Mouse (Mus musculus) neural tube, embryonic 10.5 days (tissue): Measurements from ENCODE around the gene Esrrg.
A peak's percentile ranks its signal among the peaks of the same experiment; 100 is the strongest.

Experiments
- DNase-seq: peaks from one replicate; pipeline ENCODE4 v3.0.0-alpha.2; 2017; ENCODE audit warnings: low spot score; ENCODE audit errors: extremely low spot score

Esrrg gene

GRCm38 (mm10) chr1:187648551-187648950 is 40.0 kb downstream of the Esrrg start:
- no peak for DNase-seq

DNA sequence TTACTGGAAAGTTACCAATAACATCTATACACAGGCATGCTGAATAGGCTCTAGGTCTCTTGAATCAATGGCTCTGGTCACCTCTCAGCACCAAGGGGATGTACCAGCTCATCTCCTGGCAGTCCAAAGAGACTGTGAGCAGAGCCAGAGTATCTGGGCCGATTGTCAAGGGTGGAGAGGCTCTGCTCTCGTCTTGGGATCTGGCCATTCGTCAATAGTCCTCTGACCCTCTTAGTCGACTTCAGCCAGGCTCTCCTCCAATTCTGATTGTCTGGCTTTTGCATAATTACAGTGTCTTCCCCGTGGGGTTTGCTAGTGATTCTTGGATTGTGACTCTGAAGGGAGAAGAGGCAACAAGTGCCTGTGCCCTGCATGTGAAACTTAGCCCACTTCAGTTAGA is 41.3 kb downstream of the Esrrg start:
- no peak for DNase-seq

DNA sequence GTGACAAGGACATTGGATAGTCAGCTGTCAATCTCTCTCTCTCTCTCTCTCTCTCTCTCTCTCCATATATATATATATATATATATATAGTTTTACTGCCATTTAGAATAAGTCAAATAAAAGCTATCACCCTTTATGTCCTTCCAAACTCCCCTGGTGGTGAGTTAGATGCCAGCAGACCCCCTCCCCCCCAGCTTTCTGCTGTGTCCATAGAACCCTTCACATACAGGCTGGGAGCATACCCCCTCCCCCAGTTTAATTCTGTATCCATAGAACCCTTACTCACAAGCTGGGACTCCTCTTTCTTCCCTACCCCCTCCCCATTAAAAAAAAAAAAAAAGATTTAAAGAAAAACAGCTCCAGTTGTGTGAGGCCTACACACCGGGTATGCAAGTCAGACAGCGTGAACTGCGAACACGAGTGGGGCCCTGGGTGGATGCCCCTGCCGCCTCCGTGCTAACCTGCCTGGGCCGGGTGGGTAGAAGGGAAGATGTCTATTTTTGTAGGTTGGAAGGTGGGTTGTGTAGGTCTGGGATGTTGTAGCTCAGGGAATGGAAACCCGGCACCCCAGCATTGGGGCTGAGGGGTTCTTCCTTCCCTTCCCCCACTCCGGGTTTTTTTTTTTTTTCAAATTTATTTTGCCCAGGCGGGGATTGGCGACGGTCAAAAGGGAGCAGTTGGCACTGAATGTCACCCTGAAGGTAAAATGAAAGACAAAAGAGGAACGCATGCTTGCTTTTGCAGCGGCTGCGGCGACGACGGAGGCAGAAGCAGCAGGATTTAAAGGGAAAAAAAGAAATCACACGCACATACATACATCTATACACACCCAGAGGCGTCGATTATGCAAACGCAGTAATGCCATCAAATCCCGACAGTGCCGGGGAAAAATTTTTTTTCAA is 42.4 kb downstream of the Esrrg start:
- DNase-seq = no peak

DNA sequence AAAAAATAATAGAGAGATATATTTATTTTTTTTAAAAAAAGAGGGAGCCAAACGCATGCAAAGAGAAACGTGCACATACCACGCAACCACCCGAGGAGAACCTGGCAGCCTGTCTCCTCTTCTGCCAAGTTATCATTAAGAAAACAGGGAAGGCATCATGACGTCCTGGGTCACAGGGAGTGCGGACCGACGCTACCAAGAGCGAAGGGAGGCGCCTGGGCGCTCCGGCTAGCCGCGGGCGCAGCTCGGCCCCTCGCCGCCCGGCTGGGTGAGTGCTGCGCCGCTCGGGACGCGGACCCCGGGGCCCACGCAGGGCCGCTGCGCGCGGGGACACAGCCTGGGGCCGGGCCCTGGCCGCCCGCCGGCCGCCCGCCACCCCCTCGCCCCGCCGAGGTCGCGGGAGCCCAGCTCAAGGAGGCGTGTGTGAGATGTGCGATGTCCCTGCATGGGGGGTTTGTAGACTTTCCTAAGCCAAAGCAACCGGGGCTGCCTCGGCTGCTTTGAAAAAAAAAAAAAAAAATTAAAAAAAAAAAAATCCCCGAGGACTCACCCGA is 43.2 kb downstream of the Esrrg start:
- DNase-seq = peak; percentile 69

DNA sequence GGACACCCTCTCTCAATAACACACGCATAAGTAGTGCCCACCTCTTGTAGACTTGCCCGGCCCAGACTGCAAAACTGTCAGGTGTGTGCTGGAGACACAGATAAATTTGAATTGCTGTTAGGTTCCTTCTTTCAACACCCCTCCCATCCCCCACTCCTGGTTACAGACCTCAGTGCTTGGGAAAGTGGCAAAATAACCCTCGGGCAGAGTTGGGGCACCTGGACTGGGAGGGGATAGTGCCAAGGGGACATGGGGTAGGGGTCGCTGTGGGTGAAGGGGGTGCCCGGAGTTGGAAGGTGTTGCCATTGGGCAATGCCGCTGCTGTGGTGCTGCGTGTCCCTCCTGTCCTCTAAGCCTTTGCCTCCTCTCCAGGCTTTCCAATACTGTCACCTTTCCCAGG is 43.9 kb downstream of the Esrrg start:
- no peak for DNase-seq

GRCm38 (mm10) chr1:187653390-187653789 is 44.8 kb downstream of the Esrrg start:
- no peak for DNase-seq

DNA sequence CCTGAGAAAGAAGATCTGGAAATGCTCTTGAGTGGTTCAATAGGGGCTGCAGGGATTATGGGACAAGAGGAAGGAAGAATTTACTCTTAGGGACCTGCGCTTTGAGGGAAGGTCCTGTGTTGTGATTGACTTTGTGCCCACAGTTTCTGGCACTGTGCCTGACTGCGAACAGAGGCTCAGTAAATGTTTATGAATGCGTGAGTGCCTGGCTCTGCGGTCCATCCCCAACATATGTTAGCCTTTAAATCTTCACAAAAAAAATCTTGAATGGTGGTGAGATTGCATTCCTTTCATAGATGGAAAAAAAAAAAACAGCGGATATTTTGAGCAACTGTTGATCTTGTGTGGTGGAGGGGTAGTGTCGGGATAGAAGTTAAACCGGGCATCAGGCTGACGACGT is 52.4 kb downstream of the Esrrg start:
- DNase-seq = no peak

GRCm38 (mm10) chr1:187662083-187662609 is 53.6 kb downstream of the Esrrg start:
- DNase-seq = no peak

DNA sequence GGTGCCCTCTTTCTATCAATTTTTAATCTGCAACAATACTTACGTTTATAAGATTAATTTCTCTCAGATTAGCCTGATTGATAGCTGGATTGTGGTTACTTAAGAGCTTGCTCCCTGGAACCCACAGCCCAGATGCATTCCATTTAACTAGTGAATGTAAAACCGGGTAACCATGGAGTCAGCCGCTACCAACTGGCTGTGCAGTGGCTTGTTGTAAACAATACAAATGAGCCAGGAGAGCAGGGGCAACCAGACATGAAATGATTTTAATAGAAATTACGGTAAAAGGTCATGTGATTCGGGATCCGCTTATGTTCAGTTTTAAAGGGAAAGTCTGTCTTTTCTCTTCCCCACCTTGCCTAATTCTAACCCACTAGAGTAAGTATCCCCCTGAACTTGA is 54.8 kb downstream of the Esrrg start:
- no peak for DNase-seq

GRCm38 (mm10) chr1:187664261-187664660 is 55.7 kb downstream of the Esrrg start:
- DNase-seq = no peak

- no peak for DNase-seq
Observed at GRCm38 (mm10) chr1:187665901-187666600, 57.5 kb downstream of the Esrrg start.

DNA sequence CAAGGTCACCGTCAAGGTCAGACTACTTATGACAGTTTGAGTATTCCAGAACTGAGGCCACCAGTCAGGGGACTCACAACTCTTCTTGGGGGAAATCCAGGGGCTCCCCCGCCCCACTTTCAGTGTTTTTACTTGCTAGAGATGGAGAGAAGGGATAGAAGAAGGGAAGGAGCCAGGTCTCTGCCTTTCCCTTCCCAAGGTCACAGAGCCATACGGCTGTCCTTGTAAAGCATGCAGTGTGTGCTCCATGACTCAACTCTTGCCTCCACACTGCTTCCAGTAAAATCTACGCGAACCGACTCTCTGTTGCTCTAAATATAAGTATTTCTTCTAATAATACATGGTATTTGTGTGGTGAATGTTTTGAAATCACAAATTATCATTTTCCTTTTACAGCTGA is 61.2 kb downstream of the Esrrg start:
- DNase-seq = no peak

DNA sequence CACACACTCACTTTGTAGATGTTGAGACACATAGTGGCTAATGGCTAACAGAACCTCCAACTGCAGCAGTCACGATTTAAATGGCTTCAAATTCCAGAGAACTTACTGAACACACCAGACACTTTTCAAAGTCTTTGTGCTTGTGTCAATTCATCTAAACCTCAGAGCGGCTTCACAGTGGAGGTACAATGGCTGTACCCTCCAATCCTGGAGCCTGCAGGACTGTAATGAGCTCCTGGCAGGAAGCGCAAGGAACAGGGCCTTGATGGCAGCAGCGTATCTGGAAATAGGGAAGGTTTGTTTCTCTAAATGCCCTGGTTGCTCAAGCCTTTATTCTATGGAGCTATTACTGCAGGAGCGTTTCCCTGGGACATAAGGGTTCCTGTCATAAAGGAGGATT is 63.9 kb downstream of the Esrrg start:
- no peak for DNase-seq

- DNase-seq = no peak
Observed at GRCm38 (mm10) chr1:187674771-187675186, 66.2 kb downstream of the Esrrg start.

DNA sequence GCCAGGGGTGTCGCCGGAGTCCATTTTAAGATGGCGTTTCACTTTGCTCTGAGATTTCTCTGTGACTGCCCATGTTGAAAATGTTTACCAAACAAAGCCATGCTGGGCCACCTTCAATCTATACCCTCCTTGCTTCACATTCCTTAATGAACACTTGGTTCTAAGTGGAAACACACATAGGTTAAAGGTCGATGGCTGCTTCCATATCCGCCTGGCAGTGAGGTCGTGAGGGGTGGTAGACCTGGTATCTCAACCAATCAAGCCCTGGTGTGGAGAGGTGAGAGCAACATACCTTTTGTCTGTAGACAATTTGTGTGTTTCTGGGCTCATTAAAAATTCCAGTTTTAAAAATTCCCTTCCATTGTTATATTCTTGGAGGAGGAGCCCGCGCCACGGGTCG is 68.0 kb downstream of the Esrrg start:
- no peak for DNase-seq

DNA sequence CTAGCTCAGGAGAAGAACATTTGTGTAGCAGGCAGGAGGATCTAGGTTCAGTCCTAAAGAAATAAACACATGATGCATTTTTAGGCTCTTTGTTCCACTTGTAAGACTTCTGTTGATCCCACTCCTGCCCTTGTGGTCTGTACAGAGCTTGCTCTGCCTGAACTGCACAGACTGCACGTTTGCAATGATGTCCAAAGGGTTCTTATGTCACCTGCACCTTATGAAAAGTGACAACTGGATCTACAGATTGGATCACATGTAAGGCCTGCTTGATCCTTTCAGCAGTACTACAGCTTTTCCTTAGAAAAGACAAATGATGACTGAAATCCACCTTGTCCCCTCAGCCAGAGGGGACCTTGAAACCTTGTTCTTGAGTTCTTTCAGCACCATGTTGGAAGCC is 70.7 kb downstream of the Esrrg start:
- no peak for DNase-seq

- no peak for DNase-seq
Observed at GRCm38 (mm10) chr1:187684519-187684918, 75.9 kb downstream of the Esrrg start.

- DNase-seq = no peak
Observed at GRCm38 (mm10) chr1:187691846-187692525, 83.4 kb downstream of the Esrrg start.

- no peak for DNase-seq
Observed at GRCm38 (mm10) chr1:187694865-187695264, 86.3 kb downstream of the Esrrg start.

GRCm38 (mm10) chr1:187698201-187698600 is 89.6 kb downstream of the Esrrg start:
- DNase-seq = no peak

DNA sequence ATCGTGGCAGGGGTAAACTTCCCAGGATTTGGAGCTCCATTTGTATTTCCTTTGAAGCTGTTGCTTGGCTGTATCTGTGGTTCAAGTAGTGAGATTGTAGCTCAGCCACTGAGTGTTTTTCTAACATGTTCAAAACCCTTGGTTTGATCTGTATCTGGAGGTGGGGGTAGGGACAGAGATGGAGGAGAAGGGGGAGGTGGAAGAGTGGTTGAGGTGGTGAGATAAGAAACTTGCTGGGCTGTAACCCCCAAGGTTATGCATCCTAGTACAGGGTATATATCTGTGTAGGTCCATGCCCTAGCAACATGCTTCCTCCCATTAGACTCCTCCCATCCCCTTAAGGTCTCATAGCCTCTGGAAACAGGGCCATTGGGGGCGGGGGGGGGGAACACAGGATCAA is 92.4 kb downstream of the Esrrg start:
- DNase-seq = no peak

DNA sequence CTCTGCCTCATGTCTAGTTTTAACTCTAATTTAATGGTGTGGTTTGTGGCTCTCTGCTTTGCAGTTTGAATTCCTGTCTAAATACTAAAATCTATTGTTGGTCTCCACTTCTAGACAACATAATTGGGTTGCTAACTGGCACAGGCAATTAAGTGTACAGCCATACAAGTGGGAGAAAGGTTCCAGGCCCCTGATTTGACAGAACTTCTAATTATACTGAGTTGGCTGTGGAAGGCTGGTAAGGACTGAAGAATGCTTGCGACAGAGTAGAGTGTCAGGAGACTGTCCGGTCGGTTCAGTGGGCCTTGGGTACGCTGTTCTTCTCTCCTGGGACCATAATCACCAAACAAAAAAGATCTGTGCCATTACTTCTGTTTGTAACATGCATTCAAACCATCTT is 96.3 kb downstream of the Esrrg start:
- no peak for DNase-seq
